Mouse (Mus musculus): ENCODE measurements around the gene Hist1h2bf. TPM values are rescaled to one million over a fixed set of nuclear protein-coding genes. Genes with fewer than 3 reads are reported as not detected.

The Hist1h2bf gene
- total and polyA plus RNA-seq, 3 experiments = 2.2 to 1,093 TPM; not detected in 1

GRCm38 (mm10) chr13:23620733-23621531 lies 46.9 kb upstream of the Hist1h2bf start, which contains the start of gene Hist1h2be (continued):
- peak; percentile 45 for TF ChIP-seq HCFC1 (IDR thresholded peaks at IDR 0.05; ENCODE audit: low read depth, low read length)
- TF ChIP-seq MAX (IDR thresholded peaks at IDR 0.05; ENCODE audit: low read length) = peak; percentile 66; the same call in 1 of the 2 replicates
- peak; percentile 40; the same call in 1 of the 2 replicates for TF ChIP-seq ETS1 (IDR thresholded peaks at IDR 0.05; ENCODE audit: low read depth, low read length)
- TF ChIP-seq ZC3H11A (IDR thresholded peaks at IDR 0.05; ENCODE audit: low read depth, low read length) = no peak
- peak; percentile 42; the same call in 1 of the 2 replicates for TF ChIP-seq NELFE (IDR thresholded peaks at IDR 0.05; ENCODE audit: low read depth, low read length)
- TF ChIP-seq MYB (IDR thresholded peaks at IDR 0.05; ENCODE audit: low read depth, low read length) = peak; percentile 71
- TF ChIP-seq POLR2A (IDR thresholded peaks at IDR 0.05; ENCODE audit: control insufficient read depth in 1 of 2, insufficient read depth in 1 of 2, low read depth in 1 of 2, low read length in 2 of 2, poor library complexity in 1 of 2) = no peak
- TF ChIP-seq RAD21 (IDR thresholded peaks at IDR 0.05; ENCODE audit: low read depth, low read length) = no peak
- peak; percentile 63 for TF ChIP-seq MXI1 (IDR thresholded peaks at IDR 0.05; ENCODE audit: low read depth, low read length)
- TF ChIP-seq CHD1 (IDR thresholded peaks at IDR 0.05; ENCODE audit: low read depth, low read length) = peak; percentile 81; the same call in 1 of the 2 replicates
- peak; percentile 22; the same call in 1 of the 2 replicates for TF ChIP-seq MAFK (IDR thresholded peaks at IDR 0.05; ENCODE audit: borderline replicate concordance, low read depth, low read length)
- peak; percentile 70 for TF ChIP-seq ZNF384 (IDR thresholded peaks at IDR 0.05; ENCODE audit: low read depth, low read length)
- 0 out of 2 replicates have a peak, but pooled peaks have one; percentile 15 for TF ChIP-seq TCF12 (IDR thresholded peaks at IDR 0.05; ENCODE audit: low read depth, low read length)
- TF ChIP-seq USF2 (IDR thresholded peaks at IDR 0.05; ENCODE audit: borderline replicate concordance in 1 of 2, insufficient read depth in 1 of 2, low read depth in 1 of 2, low read length in 2 of 2) = no peak
- TF ChIP-seq E2F4 (IDR thresholded peaks at IDR 0.05; ENCODE audit: borderline replicate concordance, low read depth, low read length) = no peak
- 0 out of 4 replicates have a peak, but pooled peaks have one; percentile 27 to 33 for TF ChIP-seq EP300 (IDR thresholded peaks at IDR 0.05; ENCODE audit: low read depth in 1 of 2, low read length in 2 of 2)
- TF ChIP-seq UBTF (IDR thresholded peaks at IDR 0.05; ENCODE audit: borderline replicate concordance, insufficient read depth, low read depth, low read length) = no peak

- peak overlapping the region; percentile 81 for H3K27ac ChIP-seq (ENCODE audit: control insufficient read depth, low read depth, low read length)
- H3K79me2 ChIP-seq (ENCODE audit: control insufficient read depth, insufficient read depth, low read length, poor library complexity) = peaks cover 2% of the 10 kb centered on the region; the same call in 1 of the 2 replicates
- peaks cover 0 to 9% of the 10 kb centered on the region in 2 experiments; a peak in 2 of 4 replicates for H3K36me3 ChIP-seq (ENCODE audit: control insufficient read depth in 1 of 2, insufficient read depth in 2 of 2, low read length in 2 of 2)
- peak overlapping the region; percentile 49 for H3K9ac ChIP-seq (ENCODE audit: control insufficient read depth, low read depth, low read length, poor library complexity, severe bottlenecking)
- H3K4me1 ChIP-seq (ENCODE audit: control insufficient read depth in 1 of 2, insufficient read depth in 2 of 2, low read length in 2 of 2) = peaks cover 0 to 10% of the 10 kb centered on the region in 2 experiments; a peak in 2 of 4 replicates
- H3K4me3 ChIP-seq (ENCODE audit: control insufficient read depth in 1 of 2, insufficient read depth in 1 of 2, low read depth in 2 of 2, low read length in 2 of 2) = peak overlapping the region; percentile 38 to 43
- peaks cover 0 to 2% of the 10 kb centered on the region in 2 experiments; a peak in 1 of 4 replicates for H3K27me3 ChIP-seq (ENCODE audit: control insufficient read depth in 1 of 2, insufficient read depth in 2 of 2, low read length in 2 of 2)
- H3K9me3 ChIP-seq (replicated peaks; ENCODE audit: insufficient read depth, low read length) = no peaks in the 10 kb centered on the region
- peak; percentile 76 for DNase-seq (ENCODE audit: low read depth, low spot score)
- TF ChIP-seq CHD1 (IDR thresholded peaks at IDR 0.05; ENCODE audit: low read depth, low read length) (peak; percentile 92), GATA1 (IDR thresholded peaks at IDR 0.05; ENCODE audit: low read depth, low read length) (peak; percentile 82), ZMIZ1 (IDR thresholded peaks at IDR 0.05; ENCODE audit: low read depth, low read length) (0 out of 2 replicates have a peak, but pooled peaks have one; percentile 57), CTCF (IDR thresholded peaks at IDR 0.05 in 2 of 3, conservative IDR thresholded peaks at IDR 0.05 in 1 of 3; ENCODE audit: control insufficient read depth in 1 of 3, insufficient read depth in 1 of 3, low read depth in 2 of 3, low read length in 3 of 3, poor library complexity in 1 of 3, severe bottlenecking in 1 of 3) (no peak), EP300 (IDR thresholded peaks at IDR 0.05; ENCODE audit: low read depth in 1 of 2, low read length in 2 of 2) (0 out of 4 replicates have a peak, but pooled peaks of 1 of the 2 experiments have one; percentile 13), TCF12 (IDR thresholded peaks at IDR 0.05; ENCODE audit: low read depth, low read length) (no peak), USF2 (IDR thresholded peaks at IDR 0.05; ENCODE audit: borderline replicate concordance in 1 of 2, insufficient read depth in 1 of 2, low read depth in 1 of 2, low read length in 2 of 2) (no peak), MAX (IDR thresholded peaks at IDR 0.05; ENCODE audit: low read length) (0 out of 2 replicates have a peak, but pooled peaks have one; percentile 48)
Measured at GRCm38 (mm10) chr13:23620056-23620732, 46.2 kb upstream of the Hist1h2bf start.

Measured in MEL (cell line).